Mouse (Mus musculus): ENCODE results near the gene Mapk7.

The Mapk7 gene

GRCm38 (mm10) chr11:61494129-61494997, at the start of gene Mapk7:
Mapk7 (minus strand) TSS chr11:61494406.
- DNase-seq = peak; percentile 99

- DNase-seq = no peak
Measured at GRCm38 (mm10) chr11:61541106-61541505, 46.9 kb upstream of the Mapk7 start.

GRCm38 (mm10) chr11:61540642-61541041, 46.4 kb upstream of the Mapk7 start:
- no peak for DNase-seq

- no peak for DNase-seq
Measured at GRCm38 (mm10) chr11:61537362-61537761, 43.2 kb upstream of the Mapk7 start.

GRCm38 (mm10) chr11:61536952-61537351, 42.7 kb upstream of the Mapk7 start:
- no peak for DNase-seq

- no peak for DNase-seq
Measured at GRCm38 (mm10) chr11:61535530-61535929, 41.3 kb upstream of the Mapk7 start.

- no peak for DNase-seq
Measured at GRCm38 (mm10) chr11:61533571-61533970, 39.4 kb upstream of the Mapk7 start.

- no peak for DNase-seq
Measured at GRCm38 (mm10) chr11:61532820-61533219, 38.6 kb upstream of the Mapk7 start.

- DNase-seq = peak; percentile 78 to 80
Measured at GRCm38 (mm10) chr11:61529268-61529713, 35.1 kb upstream of the Mapk7 start.

GRCm38 (mm10) chr11:61526872-61527271, 32.7 kb upstream of the Mapk7 start:
- peak; percentile 88 to 89 for DNase-seq

- no peak for DNase-seq
Measured at GRCm38 (mm10) chr11:61519484-61520107, 25.4 kb upstream of the Mapk7 start.

GRCm38 (mm10) chr11:61518871-61519270, 24.7 kb upstream of the Mapk7 start:
- DNase-seq = no peak

- DNase-seq = no peak
Measured at GRCm38 (mm10) chr11:61517971-61518370, 23.8 kb upstream of the Mapk7 start.

- DNase-seq = peak; percentile 70 to 72
Measured at GRCm38 (mm10) chr11:61514953-61515352, 20.7 kb upstream of the Mapk7 start.

- peak; percentile 98 to 99 for DNase-seq
Measured at GRCm38 (mm10) chr11:61504713-61505257, 10.6 kb upstream of the Mapk7 start, which contains the start of gene B9d1. B9d1 (plus strand) TSS chr11:61505144.

- DNase-seq = peak; percentile 58 to 66
Measured at GRCm38 (mm10) chr11:61503933-61504332, 9.7 kb upstream of the Mapk7 start.

GRCm38 (mm10) chr11:61498736-61499504, 4.7 kb upstream of the Mapk7 start:
- DNase-seq = no peak

GRCm38 (mm10) chr11:61497490-61497889, 3.3 kb upstream of the Mapk7 start:
- no peak for DNase-seq

GRCm38 (mm10) chr11:61495528-61495927, 1.3 kb upstream of the Mapk7 start:
- no peak for DNase-seq

- DNase-seq = peak; percentile 64 to 67
Measured at GRCm38 (mm10) chr11:61493525-61494128, 579 bp downstream of the Mapk7 start.

- DNase-seq = peak; percentile 25 to 26
Measured at GRCm38 (mm10) chr11:61492749-61493401, 1.3 kb downstream of the Mapk7 start.

Data from cerebellum, postnatal 10 days (tissue).